Mouse (Mus musculus) limb, embryonic 12.5 days (tissue): ENCODE measurements around the gene Fibin. TPM values are rescaled to one million over a fixed set of nuclear protein-coding genes. Genes with fewer than 3 reads are reported as not detected.

Experiments
- ATAC-seq: fragments of 200-750 bp; cut with Nextera tagmentation; 2 replicates; pipeline ENCODE4 v1.8.0; 2017; ENCODE audit warnings: low read depth, moderate TSS enrichment; ENCODE audit not compliant: insufficient number of reproducible peaks, insufficient read depth, low FRiP score, low TSS enrichment
- H3K27ac ChIP-seq: fragments of 300-500 bp; sonication (generic); 2 replicates; pipeline ENCODE4 v1.5.1; 2016; ENCODE audit warnings: mild to moderate bottlenecking, moderate library complexity
- H3K27me3 ChIP-seq: fragments of 300-500 bp; sonication (generic); 2 replicates; pipeline ENCODE4 v1.6.1; 2016; ENCODE audit warnings: mild to moderate bottlenecking, moderate library complexity
- H3K36me3 ChIP-seq: fragments of 300-500 bp; sonication (generic); 2 replicates; pipeline ENCODE4 v1.6.1; 2016; ENCODE audit warnings: mild to moderate bottlenecking, moderate library complexity
- H3K4me1 ChIP-seq: fragments of 300-500 bp; sonication (generic); replicated peaks from 2 replicates; pipeline ENCODE4 v1.6.1; 2016
- H3K4me2 ChIP-seq: fragments of 300-500 bp; sonication (generic); 2 replicates; pipeline ENCODE4 v1.6.1; 2016; ENCODE audit warnings: mild to moderate bottlenecking, moderate library complexity
- H3K4me3 ChIP-seq: fragments of 300-500 bp; sonication (generic); replicated peaks from 2 replicates; pipeline ENCODE4 v1.5.1; 2016; ENCODE audit warnings: mild to moderate bottlenecking
- H3K9ac ChIP-seq: fragments of 300-500 bp; sonication (generic); replicated peaks from 2 replicates; pipeline ENCODE4 v1.6.1; 2016; ENCODE audit warnings: mild to moderate bottlenecking, moderate library complexity
- H3K9me3 ChIP-seq: fragments of 300-500 bp; sonication (generic); 2 replicates; pipeline ENCODE4 v1.6.1; 2016; ENCODE audit warnings: mild to moderate bottlenecking, moderate library complexity
- WGBS: fragments of 180-500 bp; shearing (Covaris S2); methylation state at CpG from one replicate; pipeline ENCODE4 v1.1.7; 2016; 5-methylcytosine and 5-hydroxymethylcytosine counted together
- polyA plus RNA-seq: library from polyadenylated mRNA; unstranded; fragments of >200 nt; fragmentation: Nextera tagmentation; extraction: Ambion mirVana; gene quantifications from 2 replicates; pipeline ENCODE4 v1.2.1, GENCODE M21; 2016

Gene Fibin
- polyA plus RNA-seq, 1 experiment from 2014 or later, result 65.8 TPM

DNA sequence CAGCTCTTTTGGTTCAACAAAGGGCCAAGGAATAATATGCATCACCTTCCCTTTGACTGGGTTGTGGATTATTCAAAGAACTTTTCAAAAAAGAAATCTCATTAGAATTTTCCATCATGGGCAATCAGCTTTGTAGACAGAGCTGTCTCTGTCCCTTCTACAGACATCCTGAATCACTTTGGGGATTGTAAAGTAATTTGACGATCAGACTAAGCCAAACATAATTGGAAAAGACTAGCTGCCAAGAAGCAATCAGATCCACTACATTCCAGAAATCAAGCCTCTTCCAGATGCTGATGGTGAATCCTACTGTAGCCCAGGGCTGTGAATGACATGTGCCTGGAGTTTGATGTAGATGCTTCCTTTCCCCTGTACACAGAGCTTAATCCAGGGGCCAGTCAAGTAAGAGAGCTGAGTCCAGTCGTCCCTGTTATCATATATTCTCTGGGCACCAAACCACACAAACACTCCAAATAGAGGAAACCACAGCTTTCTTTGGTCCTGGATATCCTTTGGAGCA lies 49.6 kb downstream of the Fibin start:
- 64% methylated on average over 2 of the region's 2 CpGs for WGBS
- H3K9ac ChIP-seq, result no peak overlapping the region
- no peak overlapping the region for H3K4me3 ChIP-seq
- no peaks in the 10 kb centered on the region for H3K9me3 ChIP-seq
- no peak overlapping the region for H3K27ac ChIP-seq
- H3K36me3 ChIP-seq, result no peaks in the 10 kb centered on the region
- no peak overlapping the region for H3K4me2 ChIP-seq
- H3K4me1 ChIP-seq, result no peaks in the 10 kb centered on the region
- no peak for ATAC-seq
- H3K27me3 ChIP-seq, result no peaks in the 10 kb centered on the region

Other genes starting within 250 kb of the Fibin start
- 0.24 and 0.43 TPM in 2 replicates for gene Bbox1, start 48.6 kb downstream of the Fibin start, polyA plus RNA-seq
- not detected in 2 replicates for gene Slc5a12, start 234.1 kb upstream of the Fibin start, polyA plus RNA-seq